Mouse (Mus musculus) neural tube, embryonic 10.5 days (tissue): ENCODE data around the gene Lrrc1.
"Not testable (repeated sequence)": the region's sequence is repeated elsewhere in the genome, so short reads cannot be mapped to it uniquely, and the experiment has no call there.

Experiments
- DNase-seq: peaks from one replicate; pipeline ENCODE4 v3.0.0-alpha.2; 2017; ENCODE audit warnings: low spot score; ENCODE audit errors: extremely low spot score

Gene Lrrc1

DNA sequence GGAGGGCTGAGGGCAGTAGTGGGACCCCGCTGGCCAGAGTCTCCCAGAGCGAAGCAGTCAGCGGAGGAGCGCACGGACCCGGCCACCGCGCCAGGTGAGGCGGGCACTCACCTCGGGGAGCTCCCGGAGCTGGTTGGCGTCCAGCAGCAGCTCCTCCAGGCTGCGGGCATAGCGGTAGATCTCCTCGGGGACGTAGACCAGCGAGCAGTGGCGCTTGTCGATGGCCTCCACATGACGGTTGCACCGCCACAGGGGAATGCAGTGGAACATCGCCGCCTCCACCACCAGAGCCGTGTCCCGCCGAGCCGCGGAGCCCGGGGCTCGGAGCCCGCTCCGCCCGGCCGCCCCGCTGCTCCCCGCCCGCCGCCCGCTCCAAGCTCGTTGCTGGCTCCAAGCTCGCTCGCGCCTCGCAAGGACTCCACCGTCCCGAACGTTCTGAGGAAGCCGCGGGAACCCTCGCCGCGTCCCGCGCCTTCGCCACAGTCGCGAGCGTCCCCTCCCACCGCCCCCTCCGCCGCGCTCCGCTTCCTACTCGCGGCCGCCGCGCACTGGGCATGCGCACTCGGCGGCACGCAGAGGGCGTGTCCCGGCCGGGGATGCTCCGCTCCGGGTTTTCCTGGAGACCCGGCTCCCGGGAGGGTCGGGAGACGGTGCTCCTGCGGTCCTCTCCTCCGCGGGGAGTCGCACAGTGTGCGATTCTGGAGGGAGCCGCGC is at the start of gene Lrrc1:
Gene Lrrc1, minus strand, starts transcription at position 517 of the 714 bp plus-strand sequence.
- peak; percentile 91 for DNase-seq

GRCm38 (mm10) chr9:77592423-77592822 is 47.8 kb upstream of the Lrrc1 start:
- no peak for DNase-seq

DNA sequence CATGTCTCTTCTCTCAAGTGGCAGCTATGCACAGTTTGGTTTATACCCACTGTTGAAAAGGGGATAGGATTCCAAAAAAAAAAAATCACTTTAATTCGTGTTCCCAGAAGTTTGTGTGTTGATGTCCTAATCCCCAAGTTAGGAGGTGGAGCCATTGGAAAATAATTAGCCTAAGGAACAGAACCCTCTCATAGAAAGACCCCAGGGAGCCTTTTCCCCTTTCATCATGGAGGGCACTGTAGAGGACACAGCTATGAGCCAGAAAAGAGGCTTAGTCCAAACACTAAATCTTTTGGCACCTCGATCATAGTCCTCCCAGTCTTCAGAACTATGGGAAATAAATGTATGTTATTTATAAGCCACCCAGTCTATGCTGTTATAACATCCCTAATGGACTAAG is 44.8 kb upstream of the Lrrc1 start:
- DNase-seq: no peak

- DNase-seq: no peak
Observed at GRCm38 (mm10) chr9:77587616-77588015, 42.9 kb upstream of the Lrrc1 start.

DNA sequence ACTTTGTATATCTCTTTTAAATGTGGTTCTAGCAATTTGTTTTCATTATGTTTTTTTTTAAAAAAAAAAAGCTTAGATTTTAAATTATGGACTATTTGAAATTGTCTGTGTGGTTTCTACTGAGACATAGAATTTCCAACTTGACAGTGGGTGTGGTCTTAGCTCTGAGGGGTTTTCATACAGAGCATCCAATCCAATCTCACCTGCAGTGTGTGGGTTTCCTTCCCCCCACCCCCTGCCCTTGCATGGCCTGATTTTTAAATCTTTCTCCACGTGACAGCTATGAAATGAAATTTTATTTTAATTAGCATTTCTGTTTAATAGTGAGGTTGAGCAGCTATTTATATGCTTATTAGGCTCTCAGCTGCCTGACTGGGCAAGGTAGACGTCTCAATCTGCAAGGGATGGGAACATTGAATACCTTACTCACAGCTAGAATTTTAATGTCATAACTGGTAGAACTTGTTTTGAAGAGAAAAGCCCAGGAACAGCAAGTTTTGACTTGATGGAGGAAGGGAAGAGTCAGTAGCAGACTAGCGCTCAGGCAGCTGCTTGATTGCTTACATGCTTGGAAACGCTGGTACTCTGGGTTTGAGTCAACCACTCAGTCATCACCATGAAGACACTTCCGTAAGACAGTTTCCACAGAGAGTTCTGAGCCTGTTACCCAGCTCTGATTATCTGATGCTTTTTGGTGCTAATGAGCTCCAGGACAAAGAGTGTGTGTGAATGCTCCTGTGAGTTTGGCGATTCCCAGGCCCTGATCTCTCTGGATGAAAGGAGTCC is 42.3 kb upstream of the Lrrc1 start:
- no peak for DNase-seq

DNA sequence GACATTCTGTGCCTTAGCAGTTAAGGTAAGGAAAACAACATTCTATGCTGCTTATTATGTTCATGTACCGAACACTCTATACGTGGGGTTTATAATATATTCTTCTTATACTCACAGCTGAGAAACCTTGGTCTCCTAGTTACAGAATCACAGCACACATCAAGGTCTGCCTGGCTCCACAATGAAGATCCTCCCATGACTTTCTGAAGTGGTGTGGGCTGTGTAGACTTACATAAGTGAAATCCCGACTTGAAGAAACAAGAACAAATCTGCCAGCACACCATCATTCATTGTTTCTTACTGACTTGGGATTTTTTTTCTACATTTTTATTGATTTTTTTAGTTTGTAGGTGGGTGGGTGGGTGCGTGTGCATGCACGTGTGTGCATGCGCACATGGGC is 40.1 kb upstream of the Lrrc1 start:
- no peak for DNase-seq

GRCm38 (mm10) chr9:77583302-77583701 is 38.6 kb upstream of the Lrrc1 start:
- no peak for DNase-seq

GRCm38 (mm10) chr9:77579827-77580226 is 35.2 kb upstream of the Lrrc1 start:
- DNase-seq: no peak

- DNase-seq: no peak
Observed at GRCm38 (mm10) chr9:77577931-77578330, 33.3 kb upstream of the Lrrc1 start.

DNA sequence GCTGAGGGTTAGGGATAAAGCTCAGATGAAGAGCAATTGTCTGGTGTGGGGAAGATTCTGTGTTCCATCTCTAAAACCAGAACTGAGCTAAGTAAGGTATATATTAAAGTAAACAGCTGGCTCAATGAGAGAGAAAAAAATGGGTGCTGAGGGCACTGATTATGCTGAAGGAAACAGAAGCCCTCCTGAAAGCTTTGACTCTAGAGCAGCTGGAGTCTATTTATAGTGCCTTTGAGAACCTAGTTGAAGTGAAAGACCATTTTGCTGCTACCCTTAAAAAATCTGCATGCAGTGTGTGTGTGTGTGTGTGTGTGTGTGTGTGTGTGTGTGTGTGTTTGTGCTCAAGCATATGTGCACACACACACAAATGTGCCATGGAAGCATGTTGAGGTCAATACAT is 32.7 kb upstream of the Lrrc1 start:
- no peak for DNase-seq

DNA sequence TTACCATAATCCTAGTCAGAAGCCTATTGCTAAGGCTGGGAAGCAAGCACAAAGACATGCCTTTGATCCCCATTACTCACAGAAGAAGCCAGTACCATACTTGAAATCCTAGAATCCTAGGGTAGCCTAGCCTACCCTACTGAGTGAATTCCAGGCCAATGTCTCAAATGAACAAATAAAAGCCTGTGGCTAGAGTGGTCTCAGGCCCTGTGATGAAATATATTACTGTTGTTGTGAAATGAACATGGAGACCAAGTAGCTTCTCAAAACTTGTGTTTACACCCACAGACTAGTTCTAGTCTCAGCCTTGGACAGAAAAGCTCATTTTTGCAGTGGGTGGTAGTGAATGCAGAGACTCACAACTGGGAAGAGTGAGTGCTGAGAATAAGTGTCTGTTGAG is 31.6 kb upstream of the Lrrc1 start:
- DNase-seq: no peak

- DNase-seq: not testable (repeated sequence)
Observed at GRCm38 (mm10) chr9:77574996-77575395, 30.3 kb upstream of the Lrrc1 start.

GRCm38 (mm10) chr9:77571851-77572250 is 27.2 kb upstream of the Lrrc1 start:
- DNase-seq: no peak

- no peak for DNase-seq
Observed at GRCm38 (mm10) chr9:77568789-77569506, 24.3 kb upstream of the Lrrc1 start.

DNA sequence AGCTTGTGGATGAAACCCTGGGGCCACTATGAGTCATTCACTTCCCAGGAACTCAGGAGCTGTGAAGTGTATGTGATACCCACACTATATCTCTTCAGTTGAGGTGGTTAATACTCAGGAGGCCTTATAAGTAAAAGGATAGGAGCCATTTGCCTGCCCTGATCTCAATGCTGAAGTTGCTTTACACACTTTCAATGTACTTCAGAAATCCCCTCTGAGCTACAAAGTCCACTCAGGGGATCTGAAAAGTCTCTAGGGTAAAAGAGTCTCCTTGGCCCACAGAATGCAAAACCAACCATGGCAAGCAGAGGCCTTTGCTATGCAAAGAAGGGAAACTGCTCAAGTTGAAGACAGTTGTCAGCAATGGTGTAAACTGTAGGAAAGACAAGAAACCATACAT is 17.2 kb upstream of the Lrrc1 start:
- DNase-seq: no peak

DNA sequence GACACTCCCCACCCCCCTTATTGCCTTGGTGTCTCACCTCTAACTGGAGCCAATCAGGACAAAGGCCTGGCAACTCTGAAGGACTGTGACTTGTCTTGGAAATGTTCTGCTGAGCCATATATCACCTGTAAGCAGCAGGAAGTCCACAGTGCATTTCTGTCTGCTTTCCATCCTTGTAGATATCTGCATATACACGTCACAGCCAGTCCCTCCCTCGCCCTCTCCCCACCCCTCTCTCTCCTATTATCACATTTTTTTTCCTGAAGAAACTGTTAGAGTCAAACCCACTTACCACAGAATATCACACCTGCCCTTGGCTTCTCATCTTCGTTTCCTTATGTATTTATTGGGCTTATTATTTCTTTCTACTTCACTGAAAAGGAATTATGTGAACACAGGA is 13.3 kb upstream of the Lrrc1 start:
- DNase-seq: peak; percentile 8

DNA sequence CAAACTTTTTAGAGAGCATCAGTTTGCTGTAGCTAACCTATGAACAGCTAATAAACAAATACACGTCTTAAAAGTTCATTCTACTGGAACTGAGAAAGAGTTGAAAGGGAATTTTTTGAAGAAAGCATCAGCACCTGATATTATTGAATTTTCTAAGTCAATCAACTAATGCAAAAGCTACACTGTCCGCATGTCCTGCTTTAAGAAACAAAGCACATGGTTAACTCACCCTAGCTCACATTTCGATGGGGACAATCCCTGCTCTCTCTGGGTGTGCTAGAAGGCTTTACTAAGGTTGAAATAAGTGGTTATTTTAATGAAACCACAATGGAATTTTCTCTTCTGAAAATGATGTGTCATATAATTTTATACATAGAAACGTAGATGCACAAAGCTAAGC is 12.5 kb upstream of the Lrrc1 start:
- DNase-seq: no peak

DNA sequence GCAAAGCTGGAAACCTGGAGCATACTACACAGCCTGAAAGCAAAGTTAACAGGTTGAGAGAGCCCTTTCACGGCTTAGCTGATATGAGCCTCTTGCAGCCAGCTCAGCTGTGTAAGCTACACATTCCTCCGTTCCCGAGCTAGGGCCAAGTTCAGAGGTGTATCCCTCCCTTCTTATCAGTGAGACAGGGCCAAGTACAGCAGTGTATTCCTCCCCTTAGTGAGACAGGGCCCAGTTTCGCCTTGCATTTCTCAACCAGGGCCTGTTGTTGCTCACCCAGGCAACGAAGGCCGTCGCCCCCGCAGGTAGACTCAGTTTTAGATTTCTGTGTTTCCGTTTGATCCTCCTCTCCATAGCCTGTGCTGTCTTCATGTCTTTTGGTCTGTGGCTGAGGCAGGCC is 11.8 kb upstream of the Lrrc1 start:
- no peak for DNase-seq

DNA sequence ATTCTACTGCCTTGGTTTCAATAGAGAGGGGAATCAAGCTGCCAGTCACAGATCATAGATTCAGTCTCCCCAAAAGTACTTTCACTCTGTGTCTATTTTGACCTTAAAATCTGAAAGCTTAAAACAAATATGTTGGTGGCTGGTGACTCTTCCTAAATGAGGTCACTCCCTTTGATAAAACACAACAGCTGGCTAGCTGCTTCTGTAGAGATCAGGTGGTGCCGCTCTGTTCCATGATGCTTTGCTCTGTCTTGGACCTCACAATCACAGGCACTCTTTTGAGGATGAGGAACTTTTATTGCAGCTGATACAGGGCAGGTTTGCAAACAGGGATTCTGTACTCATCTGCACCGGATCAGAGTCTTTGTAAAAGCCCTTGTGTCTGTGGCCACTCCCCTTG is 8.8 kb upstream of the Lrrc1 start:
- no peak for DNase-seq

GRCm38 (mm10) chr9:77551036-77551512 is 6.4 kb upstream of the Lrrc1 start:
- DNase-seq: peak; percentile 11

GRCm38 (mm10) chr9:77546010-77546409 is 1.3 kb upstream of the Lrrc1 start:
- DNase-seq: no peak

DNA sequence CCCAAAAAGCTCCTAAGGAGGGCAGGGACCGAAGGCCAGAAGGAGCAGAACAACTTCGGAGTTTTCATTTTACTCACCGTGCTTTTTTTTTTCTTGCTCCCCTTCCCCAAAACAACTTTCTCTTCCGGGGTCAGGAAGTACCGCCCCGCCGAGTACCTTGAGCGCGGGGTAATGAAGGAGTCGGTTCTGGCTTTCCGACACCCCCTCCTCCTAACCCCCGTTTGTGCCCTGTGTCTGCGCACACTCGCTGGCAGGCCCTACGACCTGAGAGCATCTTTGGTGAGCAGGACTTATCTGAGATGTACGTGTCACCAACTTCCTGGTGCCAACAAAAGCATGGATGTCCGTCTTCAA is 375 bp upstream of the Lrrc1 start:
- no peak for DNase-seq
